Mouse (Mus musculus) bone marrow, adult 2 months (tissue): Measurements from ENCODE around the gene Mto1.

ENCODE experiments used
- CTCF ChIP-seq: fragments of 200-500 bp; IDR thresholded peaks from 2 replicates; pipeline ENCODE4 v1.5.1; 2011; ENCODE audit warnings: low read length, control low read depth; ENCODE audit not compliant: control insufficient read depth, insufficient read depth
- POLR2A ChIP-seq: fragments of 200-500 bp; IDR thresholded peaks from 2 replicates; pipeline ENCODE4 v1.6.1; 2011; ENCODE audit warnings: low read depth, mild to moderate bottlenecking, control low read depth, low read length, borderline replicate concordance; ENCODE audit not compliant: control insufficient read depth

- no peak for TF ChIP-seq CTCF
- no peak for TF ChIP-seq POLR2A
Measured at GRCm38 (mm10) chr9:78506722-78507077, 58.7 kb downstream of the Mto1 start.
